ENCODE assay signal across 8 mouse cellular contexts in the genomic region with DNA sequence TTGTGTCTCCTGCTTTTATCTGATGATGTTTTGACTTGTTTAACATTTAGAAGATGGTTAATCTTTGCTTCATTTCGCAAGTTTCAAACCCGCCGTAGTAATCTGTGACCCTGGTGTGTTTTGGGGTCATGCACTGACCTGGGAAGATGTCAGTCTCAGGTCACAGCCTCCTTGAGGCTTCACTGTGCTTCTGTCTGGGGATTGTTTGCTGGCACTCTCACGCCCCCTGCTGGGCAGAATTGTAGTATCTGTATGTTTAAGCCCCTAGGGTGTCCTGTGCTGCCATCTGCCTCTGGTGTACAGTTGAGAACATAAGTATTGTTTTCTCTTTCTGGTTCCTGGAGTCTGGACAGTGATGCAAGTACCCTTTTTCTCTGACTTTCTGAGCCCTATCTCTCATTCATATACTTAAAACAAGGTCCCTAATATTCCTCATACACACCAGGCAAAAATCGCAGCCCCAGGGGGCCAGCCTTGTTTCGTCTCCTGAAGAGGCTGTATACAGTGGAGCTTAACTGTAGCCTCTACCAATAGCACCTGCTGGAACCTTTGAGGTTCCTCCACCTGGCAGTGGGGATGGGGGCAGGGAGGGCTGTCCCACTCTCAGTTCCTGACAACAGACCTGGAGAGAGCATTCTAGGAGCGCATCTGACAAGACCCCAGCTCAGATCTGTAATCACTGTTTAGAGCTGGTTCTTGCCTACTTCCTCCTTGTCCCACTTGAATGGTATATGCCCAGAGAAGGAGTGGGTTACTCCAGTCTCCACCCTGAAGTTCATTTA. TPM values are rescaled to one million over a fixed set of nuclear protein-coding genes. Genes with fewer than 3 reads are reported as not detected.
DNase-seq lines count a peak whose midpoint lies in the region; ATAC-seq and TF ChIP-seq lines count a peak whose summit lies in the region.

No protein-coding gene starts in this region.

- ATAC-seq in heart, embryonic 12.5 days (ENCODE audit: insufficient number of reproducible peaks, low FRiP score) = no peak
- peak; percentile 58 for ATAC-seq in intestine, postnatal 0 days
- ATAC-seq in midbrain, embryonic 14.5 days (ENCODE audit: low FRiP score, low TSS enrichment) = peak; percentile 55; the same call in 1 of the 2 replicates

- WGBS in heart, embryonic 12.5 days = 65% methylated on average over 7 of the region's 7 CpGs
- 64% methylated on average over 7 of the region's 7 CpGs for WGBS in intestine, postnatal 0 days
- WGBS in midbrain, embryonic 14.5 days = 71% methylated on average over 7 of the region's 7 CpGs
- WGBS in spleen, adult 2 months = 79% methylated on average over 7 of the region's 7 CpGs

- no peak overlapping the region for H3K4me3 ChIP-seq in heart, embryonic 12.5 days
- no peak overlapping the region for H3K4me3 ChIP-seq in intestine, postnatal 0 days (ENCODE audit: low read depth, low read length)
- no peak overlapping the region for H3K4me3 ChIP-seq in midbrain, embryonic 14.5 days (replicated peaks; ENCODE audit: low read depth, low read length)
- no peak overlapping the region for H3K4me3 ChIP-seq in spleen, adult 2 months (ENCODE audit: extremely low read depth, insufficient read depth, insufficient read length)

- no peaks in the 10 kb centered on the region for H3K27me3 ChIP-seq in heart, embryonic 12.5 days (replicated peaks)
- H3K27me3 ChIP-seq in intestine, postnatal 0 days (replicated peaks; ENCODE audit: control insufficient read depth, insufficient read depth, low read length) = no peaks in the 10 kb centered on the region
- H3K27me3 ChIP-seq in midbrain, embryonic 14.5 days (ENCODE audit: control insufficient read depth, insufficient read depth, low read length) = no peaks in the 10 kb centered on the region
- no peaks in the 10 kb centered on the region for H3K27me3 ChIP-seq in spleen, adult 2 months (ENCODE audit: control insufficient read depth, insufficient read depth, low read length)

- H3K27ac ChIP-seq in heart, embryonic 12.5 days (ENCODE audit: poor library complexity, severe bottlenecking) = no peak overlapping the region
- no peak overlapping the region for H3K27ac ChIP-seq in intestine, postnatal 0 days (ENCODE audit: low read depth, low read length)
- no peak overlapping the region for H3K27ac ChIP-seq in midbrain, embryonic 14.5 days (replicated peaks; ENCODE audit: low read depth, low read length)
- no peak overlapping the region for H3K27ac ChIP-seq in spleen, adult 2 months (ENCODE audit: insufficient read depth, low read length)

- H3K9ac ChIP-seq in heart, embryonic 12.5 days = no peak overlapping the region
- H3K9ac ChIP-seq in intestine, postnatal 0 days (ENCODE audit: low read depth, low read length) = no peak overlapping the region
- H3K9ac ChIP-seq in midbrain, embryonic 14.5 days (replicated peaks; ENCODE audit: low read length) = no peak overlapping the region

- intact Hi-C loops in left cerebral cortex, postnatal 36 days (cut with DNase I) = loop anchor here (1.0 to 10.0 kb wide), 2 partner anchors 80 to 171 kb away; no protein-coding TSS in a partner anchor

- no peak overlapping the region for H3K4me2 ChIP-seq in heart, embryonic 12.5 days
- H3K4me2 ChIP-seq in intestine, postnatal 0 days (replicated peaks; ENCODE audit: low read depth) = no peak overlapping the region
- no peak overlapping the region for H3K4me2 ChIP-seq in midbrain, embryonic 14.5 days (ENCODE audit: low read length)

- H3K9me3 ChIP-seq in heart, embryonic 12.5 days (replicated peaks) = no peaks in the 10 kb centered on the region
- no peaks in the 10 kb centered on the region for H3K9me3 ChIP-seq in intestine, postnatal 0 days (ENCODE audit: control insufficient read depth)
- no peaks in the 10 kb centered on the region for H3K9me3 ChIP-seq in midbrain, embryonic 14.5 days (ENCODE audit: control insufficient read depth, low read length)

- peaks cover 2% of the 10 kb centered on the region for H3K4me1 ChIP-seq in heart, embryonic 12.5 days (replicated peaks)
- H3K4me1 ChIP-seq in intestine, postnatal 0 days (replicated peaks; ENCODE audit: control insufficient read depth, insufficient read depth, low read length) = no peaks in the 10 kb centered on the region
- no peaks in the 10 kb centered on the region for H3K4me1 ChIP-seq in midbrain, embryonic 14.5 days (ENCODE audit: control insufficient read depth, insufficient read depth, low read length)
- no peaks in the 10 kb centered on the region for H3K4me1 ChIP-seq in spleen, adult 2 months (ENCODE audit: control insufficient read depth, insufficient read depth, insufficient read length)

- peak; percentile 95 for TF ChIP-seq CTCF in intestine, postnatal 0 days (IDR thresholded peaks at IDR 0.05; ENCODE audit: low read depth)
- TF ChIP-seq CTCF in spleen, adult 2 months (IDR thresholded peaks at IDR 0.05; ENCODE audit: extremely low read depth, insufficient read depth, insufficient read length, insufficient replicate concordance) = peak; percentile 77; the same call in 1 of the 2 replicates

- peaks cover 50% of the 10 kb centered on the region for H3K36me3 ChIP-seq in heart, embryonic 12.5 days
- H3K36me3 ChIP-seq in intestine, postnatal 0 days (ENCODE audit: control insufficient read depth, insufficient read depth) = peaks cover 3% of the 10 kb centered on the region; the same call in 1 of the 2 replicates
- peaks cover 38% of the 10 kb centered on the region for H3K36me3 ChIP-seq in midbrain, embryonic 14.5 days (ENCODE audit: control insufficient read depth, insufficient read depth, low read length)
- peaks cover 28% of the 10 kb centered on the region for H3K36me3 ChIP-seq in spleen, adult 2 months (ENCODE audit: control insufficient read depth, insufficient read depth, low read length)

- DNase-seq in heart, adult 11 months = peak; percentile 94
- DNase-seq in embryo, embryonic 10.5 days (ENCODE audit: low spot score) = peak; percentile 83
- DNase-seq in gastrocnemius, postnatal 4 days (ENCODE audit: low spot score in 2 of 2) = peak; percentile 42 to 79
- DNase-seq in left cerebral cortex, postnatal 36 days (ENCODE audit: low spot score in 2 of 2) = peak; percentile 67 to 85
- DNase-seq in midbrain, embryonic 14.5 days = peak; percentile 85
- DNase-seq in spleen, adult 2 months (ENCODE audit: low read depth in 1 of 2, low spot score in 2 of 2) = peak; percentile 45 to 80

- no peak for TF ChIP-seq POLR2A in spleen, adult 2 months (IDR thresholded peaks at IDR 0.05; ENCODE audit: low read depth, low read length)

RNA-seq across cellular contexts. Expression of gene Slc6a3, which starts 30.7 kb away (rescaled TPM):
- polyA plus RNA-seq in heart, embryonic 12.5 days (2016; fragmentation: Nextera tagmentation; extraction: Ambion mirVana) = 0.09 and 0.35 TPM in 2 replicates
- not detected for total RNA-seq in gastrocnemius, postnatal 4 days (2021)
- polyA plus RNA-seq in intestine, postnatal 0 days (2015; fragmentation: Nextera tagmentation; extraction: Ambion mirVana) = 4.3 and 5.0 TPM in 2 replicates
- total RNA-seq in left cerebral cortex, postnatal 36 days (2021) = under 1 TPM; 0.10 to 0.23 TPM
- 8.1 and 8.5 TPM in 2 replicates for polyA plus RNA-seq in midbrain, embryonic 14.5 days (2014; fragmentation: Nextera tagmentation; extraction: Ambion mirVana)
- 0.49 and 0.56 TPM in 2 replicates for polyA plus RNA-seq in spleen, adult 2 months (2012; rRNA removed)

RNA-seq across cellular contexts. Expression of gene Lpcat1, which starts 38.9 kb away (rescaled TPM):
- 24.1 and 25.1 TPM in 2 replicates for polyA plus RNA-seq in heart, embryonic 12.5 days (2016; fragmentation: Nextera tagmentation; extraction: Ambion mirVana)
- total RNA-seq in gastrocnemius, postnatal 4 days (2021) = 10 to 100 TPM; 17.8 to 19.0 TPM
- polyA plus RNA-seq in intestine, postnatal 0 days (2015; fragmentation: Nextera tagmentation; extraction: Ambion mirVana) = 8.2 and 8.4 TPM in 2 replicates
- 10 to 100 TPM; 45.9 to 48.9 TPM for total RNA-seq in left cerebral cortex, postnatal 36 days (2021)
- 74.4 and 76.9 TPM in 2 replicates for polyA plus RNA-seq in midbrain, embryonic 14.5 days (2014; fragmentation: Nextera tagmentation; extraction: Ambion mirVana)
- 64.9 and 81.3 TPM in 2 replicates for polyA plus RNA-seq in spleen, adult 2 months (2012; rRNA removed)
